Mouse (Mus musculus): ENCODE data around the gene Eif3i. TPM values are rescaled to one million over a fixed set of nuclear protein-coding genes. Genes with fewer than 3 reads are reported as not detected.

The Eif3i gene
- total RNA-seq (2021) = 100 to 1,000 TPM; 133 to 136 TPM

DNA sequence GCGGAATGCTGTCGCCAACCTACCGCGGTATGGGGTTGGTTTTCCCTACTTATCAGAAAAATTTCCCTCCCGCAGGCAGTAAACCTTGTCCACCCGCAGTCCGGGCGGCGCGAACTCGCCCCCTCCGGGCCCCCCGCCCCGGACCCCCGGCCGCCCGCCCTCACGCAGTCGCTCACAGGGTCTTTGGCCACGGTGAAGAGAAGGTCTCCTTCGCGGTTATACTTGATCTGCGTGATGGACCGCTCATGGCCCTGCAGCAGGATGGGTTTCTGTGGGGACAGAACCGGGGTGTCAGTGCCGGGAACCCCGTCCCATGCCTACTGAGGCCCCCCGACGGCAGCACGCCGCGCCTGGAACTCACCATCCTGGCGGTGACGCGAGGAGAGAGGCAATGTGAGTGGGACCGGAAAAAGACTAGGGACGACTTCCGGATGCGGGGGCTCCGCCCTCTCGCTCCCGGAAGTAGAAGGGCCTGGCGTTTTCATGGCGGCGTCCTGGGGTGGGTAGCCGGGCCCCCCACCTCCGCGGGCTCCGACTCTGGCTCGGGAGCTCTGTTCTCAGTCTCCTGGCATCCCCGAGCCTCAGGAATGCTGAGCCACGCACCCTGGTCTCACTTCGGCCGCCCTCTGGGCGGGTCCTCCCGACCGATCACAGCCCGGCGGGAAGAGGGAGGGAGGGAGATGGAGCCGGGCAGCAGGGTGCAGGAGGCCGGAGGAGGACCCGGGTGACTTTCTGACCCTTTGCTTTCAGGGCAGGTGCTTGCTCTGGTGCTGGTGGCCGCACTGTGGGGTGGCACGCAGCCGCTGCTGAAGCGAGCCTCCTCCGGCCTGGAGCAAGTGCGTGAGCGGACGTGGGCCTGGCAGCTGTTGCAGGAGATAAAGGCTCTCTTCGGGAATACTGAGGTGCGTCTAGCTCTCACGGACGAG is at the start of gene Eif3i, which contains the start of gene Tmem234:
Gene Eif3i, minus strand, starts transcription at position 416 of the 926 bp plus-strand sequence.
Gene Tmem234, plus strand, starts transcription at position 436 of the 926 bp plus-strand sequence.
- DNase-seq (ENCODE audit: low spot score in 2 of 2) = peak; percentile 86 to 91
- intact Hi-C loops (cut with DNase I) = loop anchor here (5.0 kb wide), 1 partner anchor 138 kb away; the partner anchor contains the start of gene Bsdc1

DNA sequence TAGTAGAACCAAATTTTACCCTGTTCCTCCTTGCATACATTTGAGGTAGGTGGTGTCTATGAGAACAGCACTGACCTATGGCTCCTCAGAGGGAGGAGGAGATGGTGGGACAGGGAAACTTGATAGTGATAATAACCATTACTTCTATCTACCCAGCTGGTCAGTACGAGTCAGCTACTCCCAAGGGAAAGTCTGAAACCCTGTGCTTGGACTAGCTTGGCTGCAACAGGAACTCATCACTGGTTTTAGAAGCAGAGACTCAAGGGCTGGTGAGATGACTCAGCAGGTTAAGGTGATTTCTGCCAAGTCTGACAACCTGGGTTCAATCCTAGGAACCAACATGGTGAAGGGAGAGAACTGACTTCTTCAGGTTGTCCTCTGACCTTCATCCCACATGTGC is 48.2 kb upstream of the Eif3i start:
- no peak for DNase-seq (ENCODE audit: low spot score in 2 of 2)
- intact Hi-C loops (cut with DNase I) = no loop called here

DNA sequence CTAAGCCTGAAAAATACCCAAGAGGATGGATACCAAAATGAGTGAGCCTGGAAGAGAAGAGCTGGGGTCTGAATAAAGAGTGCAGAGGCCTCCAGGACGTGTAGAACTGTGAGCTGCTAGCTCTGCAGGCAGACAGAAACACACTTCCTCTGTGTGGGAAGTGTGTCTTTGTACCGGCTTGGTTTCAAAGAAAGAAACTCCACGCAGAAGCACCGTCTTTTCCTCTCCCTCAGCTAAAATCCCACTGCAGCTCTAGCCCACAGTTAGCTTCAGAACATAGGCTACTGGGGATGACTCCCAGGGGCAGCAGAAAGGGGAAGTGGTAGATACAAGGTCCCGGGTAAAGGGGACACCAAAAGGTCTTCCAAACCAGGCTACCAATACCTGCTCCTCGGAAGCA is 44.8 kb upstream of the Eif3i start:
- DNase-seq (ENCODE audit: low spot score in 2 of 2) = peak in 1 of 2 experiments; percentile 59
- intact Hi-C loops (cut with DNase I) = no loop called here

DNA sequence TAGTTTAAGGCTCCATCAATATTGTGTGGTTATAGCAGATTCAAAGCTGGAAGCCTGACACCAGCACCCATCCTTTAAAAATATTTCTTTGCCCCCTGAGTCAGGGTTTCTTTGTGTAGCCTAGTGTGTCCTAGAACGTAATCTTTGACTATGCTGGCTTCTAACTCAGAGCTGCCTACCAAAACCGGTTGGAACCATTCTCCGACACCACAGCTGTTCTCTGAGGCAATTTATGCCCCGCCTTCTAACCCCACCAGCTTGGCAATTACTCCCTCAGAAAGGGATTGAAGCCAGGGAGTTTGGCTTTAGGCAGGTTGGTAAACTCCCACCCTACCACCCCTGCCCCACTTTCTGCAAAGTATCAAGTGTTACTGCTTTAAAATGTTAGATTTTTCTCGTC is 41.3 kb upstream of the Eif3i start:
- intact Hi-C loops (cut with DNase I) = loop anchor here (2.0 kb wide), 1 partner anchor 15 kb away; no protein-coding TSS in a partner anchor
- no peak for DNase-seq (ENCODE audit: low spot score in 2 of 2)

DNA sequence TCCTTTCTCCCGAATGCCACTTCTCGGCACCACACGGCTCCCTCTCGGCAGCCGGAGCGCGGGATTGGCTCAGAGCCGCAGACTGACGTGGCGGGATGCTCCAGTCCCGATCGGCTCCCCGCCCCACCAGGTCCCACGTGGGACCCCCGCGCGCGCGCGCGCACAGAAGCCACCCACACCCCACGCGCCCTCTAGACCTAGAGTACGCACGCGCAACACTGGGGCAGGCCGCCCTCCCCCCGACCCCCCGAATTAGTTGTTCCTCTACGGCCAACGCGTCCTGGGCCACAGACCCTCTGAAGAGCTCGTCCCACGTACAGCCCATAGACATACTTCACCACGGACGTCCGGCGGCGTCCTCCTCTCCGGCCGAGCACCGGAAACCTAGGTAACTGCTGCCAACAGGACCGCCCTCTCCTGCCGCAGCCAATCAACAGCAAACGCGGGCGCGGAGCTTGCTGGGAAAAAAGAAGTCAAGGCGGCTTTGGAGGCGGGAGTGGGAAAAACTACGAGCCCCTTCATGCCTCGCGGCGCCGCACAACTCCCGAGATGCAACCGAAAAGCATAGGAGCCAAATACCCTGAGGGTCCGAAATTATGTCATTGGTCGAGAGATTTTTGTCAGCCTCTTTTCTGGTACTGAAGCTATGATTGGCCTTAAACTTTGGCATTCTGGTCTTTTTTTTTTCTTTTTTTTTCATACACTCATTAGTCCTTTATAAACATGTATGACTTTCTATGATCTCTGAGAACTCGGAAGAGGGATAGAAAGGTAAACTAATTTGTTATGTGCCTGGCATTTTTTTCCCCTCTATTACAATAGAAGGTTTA is 40.4 kb upstream of the Eif3i start, which contains the start of gene Txlna:
Gene Txlna, minus strand, starts transcription at position 428 of the 830 bp plus-strand sequence.
- DNase-seq (ENCODE audit: low spot score in 2 of 2) = peak; percentile 97 to 99
- intact Hi-C loops (cut with DNase I) = loop anchor here (2.0 kb wide), 1 partner anchor 14 kb away; no protein-coding TSS in a partner anchor

DNA sequence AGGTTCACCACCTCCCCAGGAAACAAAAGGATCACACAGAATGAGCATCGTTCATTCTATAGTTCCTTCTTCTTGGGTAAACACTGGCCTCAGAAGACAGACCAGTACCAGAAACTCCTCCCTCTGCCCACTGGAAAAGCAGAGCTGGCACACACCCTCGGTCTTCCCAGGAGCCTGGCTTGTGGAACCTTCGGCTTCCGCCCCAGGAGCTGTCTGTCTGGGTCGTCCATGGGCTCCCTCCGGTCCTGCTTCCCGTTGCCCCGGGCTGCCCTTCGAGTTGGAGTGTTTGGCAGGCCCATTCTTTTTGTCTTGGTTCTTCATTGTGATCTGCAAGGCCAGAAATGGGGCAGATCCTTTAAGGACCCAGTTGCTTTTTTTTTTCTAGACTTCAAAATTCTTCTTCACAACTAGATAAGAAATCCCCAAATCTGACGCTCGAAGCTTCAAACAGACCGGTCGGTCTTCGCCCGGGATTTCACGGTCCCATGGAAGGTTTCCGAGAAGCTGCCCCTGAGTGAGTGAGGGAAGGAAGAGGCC is 39.7 kb upstream of the Eif3i start:
- no peak for DNase-seq (ENCODE audit: low spot score in 2 of 2)
- intact Hi-C loops (cut with DNase I) = loop anchor here (2.0 kb wide), 1 partner anchor 13 kb away; no protein-coding TSS in a partner anchor

DNA sequence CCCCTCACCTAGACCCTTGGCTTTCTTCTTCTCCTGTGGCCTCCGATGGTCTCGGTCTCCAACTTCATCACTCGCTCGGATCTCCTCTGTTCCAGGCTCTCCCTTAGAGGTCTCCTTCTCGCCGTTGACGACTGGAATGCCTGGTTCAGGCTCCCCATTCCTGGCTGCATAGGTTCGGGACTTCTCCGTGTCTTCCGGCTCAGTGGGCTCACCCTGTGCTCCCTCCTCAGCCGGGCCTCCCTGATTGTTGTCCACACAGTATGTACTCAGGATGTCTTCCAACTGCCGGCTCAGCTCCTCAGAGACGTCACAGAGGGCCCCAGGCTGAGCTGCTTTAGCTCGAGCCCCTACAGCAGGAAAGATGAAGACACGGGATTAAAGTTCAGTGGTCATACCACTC is 38.8 kb upstream of the Eif3i start:
- no peak for DNase-seq (ENCODE audit: low spot score in 2 of 2)
- intact Hi-C loops (cut with DNase I) = no loop called here

DNA sequence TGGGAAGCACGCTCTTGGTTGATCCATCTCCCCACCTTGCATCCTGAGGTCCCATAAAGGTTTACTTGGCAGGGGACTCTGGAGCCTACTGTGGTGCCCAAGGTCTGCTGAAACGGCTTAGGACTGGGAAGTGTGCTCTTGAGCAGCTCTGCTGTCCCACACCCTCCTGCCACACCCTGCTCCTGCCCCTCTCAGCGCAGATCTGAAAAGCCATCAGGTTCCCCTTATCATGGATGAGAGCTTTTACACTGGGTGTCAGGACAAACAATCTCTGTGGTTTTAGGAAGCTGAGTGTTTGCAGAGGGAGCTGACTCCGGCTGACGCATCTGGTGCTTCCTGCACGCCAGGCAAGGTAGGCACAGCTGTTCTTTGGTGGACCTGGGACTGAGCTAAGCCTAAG is 33.4 kb upstream of the Eif3i start:
- no peak for DNase-seq (ENCODE audit: low spot score in 2 of 2)
- intact Hi-C loops (cut with DNase I) = no loop called here

DNA sequence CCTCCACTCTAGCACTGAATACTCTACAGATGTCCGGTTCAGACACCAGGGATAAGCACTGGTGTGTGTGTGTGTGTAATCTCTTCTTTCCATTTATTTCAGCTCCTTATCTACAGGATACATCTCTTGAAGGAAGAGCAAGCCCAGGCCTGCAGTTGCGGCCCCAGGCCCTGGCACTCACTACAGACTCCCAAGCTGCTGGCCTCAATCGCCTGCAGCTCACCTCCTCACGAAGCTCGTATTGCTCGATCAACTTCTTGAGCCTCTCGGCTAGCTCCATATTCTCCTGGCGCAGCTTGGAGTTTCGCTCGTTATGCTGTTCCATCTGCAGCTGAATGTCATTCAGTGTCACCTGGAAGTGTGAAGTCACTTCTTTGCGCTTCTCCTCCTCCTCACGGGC is 31.4 kb upstream of the Eif3i start:
- intact Hi-C loops (cut with DNase I) = no loop called here
- no peak for DNase-seq (ENCODE audit: low spot score in 2 of 2)

DNA sequence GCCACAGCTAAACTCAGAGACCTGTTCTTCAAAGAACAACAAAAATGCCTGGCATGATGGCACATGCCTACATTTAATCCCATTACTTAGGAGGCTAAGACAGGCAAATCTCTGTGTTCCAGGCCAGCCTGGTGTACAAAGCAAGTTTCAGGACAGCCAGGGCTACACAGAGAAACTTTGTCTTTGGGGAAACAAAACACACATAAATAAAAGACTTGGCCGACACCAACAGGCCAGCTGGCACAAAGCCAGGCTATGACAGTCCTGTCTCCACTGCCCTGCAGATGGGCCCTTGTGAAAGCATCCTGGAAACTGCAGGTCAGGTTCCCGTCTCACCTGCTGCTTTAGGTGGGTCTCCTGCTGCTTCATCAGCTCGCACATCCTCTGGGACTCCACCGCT is 30.5 kb upstream of the Eif3i start:
- intact Hi-C loops (cut with DNase I) = no loop called here
- DNase-seq (ENCODE audit: low spot score in 2 of 2) = no peak

DNA sequence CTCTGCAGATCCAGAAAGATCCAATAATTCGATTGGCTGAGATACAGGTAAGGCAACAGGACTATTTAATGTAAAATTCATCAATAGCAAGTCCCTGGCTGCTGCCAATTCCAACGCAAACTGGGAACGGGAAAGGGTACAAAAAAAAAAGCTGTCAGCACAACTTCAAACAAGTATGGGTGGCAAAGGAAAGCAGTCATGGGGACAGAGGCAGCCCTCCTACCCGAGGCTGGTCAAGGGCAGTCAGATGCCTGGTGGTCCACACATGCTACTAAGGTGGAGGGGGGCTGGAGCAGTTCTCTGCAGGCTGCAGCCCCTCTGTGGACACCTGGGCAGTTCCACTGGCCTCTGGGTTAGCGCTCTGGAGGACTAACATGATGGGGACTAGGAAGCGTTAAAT is 25.6 kb upstream of the Eif3i start:
- no peak for DNase-seq (ENCODE audit: low spot score in 2 of 2)
- intact Hi-C loops (cut with DNase I) = loop anchor here (2.0 kb wide), 1 partner anchor 15 kb away; the partner anchor contains the start of gene Txlna

DNA sequence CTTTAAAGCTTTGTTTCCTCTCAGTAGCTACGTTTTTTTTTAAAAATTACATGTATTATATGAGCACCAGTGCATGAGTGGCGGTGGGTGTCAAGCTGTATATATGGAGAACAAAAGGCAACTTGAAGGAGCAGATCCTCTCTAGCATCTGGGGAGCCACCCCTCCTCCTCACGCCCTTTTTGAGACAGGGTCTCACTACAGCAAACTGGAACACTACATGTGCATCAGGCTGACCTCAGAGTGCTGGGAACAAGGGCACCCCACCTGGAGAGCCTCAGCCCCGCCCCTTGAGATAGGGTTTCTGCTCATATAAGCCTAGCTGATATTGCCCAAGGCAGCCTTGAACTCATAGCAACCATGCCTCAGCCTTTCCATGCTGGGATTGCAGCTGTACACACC is 25.0 kb upstream of the Eif3i start:
- intact Hi-C loops (cut with DNase I) = no loop called here
- DNase-seq (ENCODE audit: low spot score in 2 of 2) = no peak

DNA sequence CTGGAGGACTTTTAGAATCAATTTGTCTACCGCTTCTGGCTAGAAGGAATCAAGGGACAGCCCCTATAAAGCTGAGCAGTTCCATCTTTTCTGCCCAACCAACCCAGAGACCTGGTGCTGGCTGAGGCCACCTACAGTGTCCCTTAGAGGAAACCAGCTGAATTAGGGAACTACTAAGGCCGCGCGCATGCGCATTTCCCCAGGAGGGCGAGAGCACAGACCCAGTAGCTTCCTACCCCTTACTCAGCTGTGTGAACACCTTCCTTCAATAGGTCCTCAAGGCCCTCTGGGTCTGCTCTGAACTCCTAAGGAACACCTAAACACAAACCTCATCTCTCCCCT is 24.6 kb upstream of the Eif3i start:
- intact Hi-C loops (cut with DNase I) = no loop called here
- DNase-seq (ENCODE audit: low spot score in 2 of 2) = peak; percentile 65 to 76

DNA sequence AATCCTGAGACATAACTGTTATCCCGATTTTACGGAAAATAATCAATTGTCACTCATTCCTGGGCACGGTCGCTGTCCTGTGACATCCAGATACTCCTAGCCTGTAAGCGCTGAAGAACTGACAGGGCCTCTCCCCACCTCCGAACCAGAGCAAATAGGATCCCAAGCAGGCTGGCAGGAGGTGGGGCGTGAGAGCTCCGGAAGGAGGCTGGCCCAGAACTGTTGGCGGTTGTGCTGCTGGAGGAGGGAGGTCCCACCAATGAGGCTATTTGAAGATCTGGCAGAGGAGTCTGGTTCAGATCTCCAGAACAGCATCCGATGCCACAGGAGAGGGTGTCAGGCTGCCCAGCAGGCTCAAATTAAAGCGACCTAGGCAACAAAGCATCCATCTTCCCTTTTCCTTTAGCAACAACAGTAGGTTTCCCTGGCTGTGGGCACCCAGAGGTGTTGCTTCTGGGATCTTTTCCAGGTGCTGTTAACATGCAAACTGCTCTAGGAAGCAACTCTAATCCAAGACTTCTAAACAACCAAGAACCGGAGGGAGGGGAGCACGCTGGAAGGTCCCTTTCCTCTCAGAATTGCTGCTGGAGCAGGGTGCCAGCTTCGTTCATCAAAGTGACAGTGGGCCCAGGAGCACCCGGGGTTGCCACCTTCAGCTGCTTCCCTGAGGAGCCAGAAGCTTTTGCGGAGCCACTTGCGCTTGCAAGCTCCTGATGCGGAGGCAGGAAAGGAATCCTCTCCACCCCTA is 24.0 kb upstream of the Eif3i start:
- intact Hi-C loops (cut with DNase I) = no loop called here

DNA sequence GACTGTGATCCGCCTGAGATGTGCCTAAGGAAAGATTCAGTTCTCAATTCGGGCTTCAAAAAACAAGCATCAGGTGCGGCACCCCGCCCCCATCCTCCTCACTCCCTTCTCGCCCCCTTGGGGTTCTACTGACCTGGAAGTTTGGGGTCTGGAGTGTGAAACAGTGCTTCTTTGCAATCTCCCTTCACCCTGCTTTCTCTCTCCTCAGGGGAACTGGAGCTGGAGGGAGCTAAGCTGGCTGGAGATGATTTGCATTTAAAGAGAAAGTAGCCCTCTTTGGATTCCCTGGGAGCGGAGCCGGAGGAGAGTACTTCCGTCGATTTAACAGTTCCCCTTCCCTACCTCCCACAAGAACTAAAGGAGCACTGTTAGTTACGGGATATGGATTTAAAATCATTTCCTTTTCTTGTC is 23.2 kb upstream of the Eif3i start, which contains the start of gene Ccdc28b:
Gene Ccdc28b, minus strand, starts transcription at position 267 of the 411 bp plus-strand sequence.
- DNase-seq (ENCODE audit: low spot score in 2 of 2) = peak; percentile 67 to 84
- intact Hi-C loops (cut with DNase I) = no loop called here

More for the DNA sequence above, 24.0 kb upstream of the Eif3i start:
- DNase-seq (ENCODE audit: low spot score in 2 of 2) = peak; percentile 87 to 97

DNA sequence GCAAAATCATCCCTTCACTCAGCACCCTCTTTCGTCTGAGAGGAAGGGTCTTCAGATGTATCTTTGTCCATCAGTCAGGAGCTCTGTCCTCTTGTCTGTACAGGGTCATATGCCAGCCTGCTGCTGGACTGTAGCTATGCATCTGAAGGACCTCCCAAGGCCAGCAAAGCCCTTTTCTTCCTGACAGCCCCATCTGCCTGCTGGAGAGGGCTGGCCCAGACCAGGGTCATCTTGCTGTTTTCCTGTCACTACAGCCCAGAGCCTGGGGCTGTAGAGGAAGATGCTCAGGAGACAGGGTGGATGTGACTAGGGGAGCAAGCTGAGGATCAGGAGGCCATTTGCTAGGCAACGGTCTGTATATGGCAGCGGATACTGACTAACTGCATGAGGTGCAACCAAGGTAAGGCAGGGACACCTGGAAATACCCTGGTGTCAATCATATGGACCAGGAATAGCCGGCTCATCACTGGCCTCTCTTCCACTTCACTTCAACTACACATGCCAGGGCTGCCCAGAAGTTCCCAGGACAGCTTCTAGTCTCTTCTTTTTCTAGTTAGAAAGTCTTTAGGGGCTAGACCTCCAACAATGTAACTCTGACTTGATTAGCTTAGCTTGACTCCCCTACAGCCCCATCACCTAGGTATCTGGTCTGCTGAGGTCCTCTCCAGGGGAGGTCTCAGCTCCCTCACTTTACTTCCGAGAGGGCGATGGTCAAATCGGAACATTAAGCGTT is 22.5 kb upstream of the Eif3i start:
- intact Hi-C loops (cut with DNase I) = no loop called here
- no peak for DNase-seq (ENCODE audit: low spot score in 2 of 2)

DNA sequence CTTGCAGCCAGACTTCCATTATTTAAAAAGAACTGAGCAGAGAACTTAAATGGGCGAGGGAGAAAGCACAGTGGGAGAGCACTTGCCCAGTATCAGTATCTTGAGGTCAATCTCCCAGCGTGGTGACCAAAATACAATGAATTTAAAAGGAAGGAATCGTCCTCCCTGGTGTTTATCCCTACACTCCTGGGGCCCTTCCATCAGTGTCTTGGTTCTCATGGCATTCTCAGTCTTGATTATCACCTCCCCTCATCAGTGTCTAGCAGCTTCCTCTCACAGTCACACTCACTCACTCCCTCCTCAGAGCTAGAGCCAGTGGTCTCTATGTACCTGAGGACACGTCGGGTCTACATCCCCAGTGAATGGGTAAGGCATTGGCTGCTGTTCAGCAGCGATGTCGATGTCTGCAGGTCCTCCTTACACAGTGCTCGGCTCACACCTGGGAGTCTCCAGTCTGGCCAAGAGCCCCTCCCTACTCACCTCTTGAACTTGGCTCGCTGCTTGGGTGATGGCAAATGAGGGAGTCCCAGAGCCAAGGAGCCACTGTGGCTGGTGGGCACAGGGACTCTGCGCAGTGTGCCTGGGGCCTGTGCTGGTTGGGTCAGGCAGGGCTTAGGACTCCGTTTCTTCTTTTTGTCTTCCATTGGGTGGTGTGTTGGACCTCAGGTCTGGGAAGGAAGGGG is 21.8 kb upstream of the Eif3i start:
- DNase-seq (ENCODE audit: low spot score in 2 of 2) = no peak
- intact Hi-C loops (cut with DNase I) = no loop called here

DNA sequence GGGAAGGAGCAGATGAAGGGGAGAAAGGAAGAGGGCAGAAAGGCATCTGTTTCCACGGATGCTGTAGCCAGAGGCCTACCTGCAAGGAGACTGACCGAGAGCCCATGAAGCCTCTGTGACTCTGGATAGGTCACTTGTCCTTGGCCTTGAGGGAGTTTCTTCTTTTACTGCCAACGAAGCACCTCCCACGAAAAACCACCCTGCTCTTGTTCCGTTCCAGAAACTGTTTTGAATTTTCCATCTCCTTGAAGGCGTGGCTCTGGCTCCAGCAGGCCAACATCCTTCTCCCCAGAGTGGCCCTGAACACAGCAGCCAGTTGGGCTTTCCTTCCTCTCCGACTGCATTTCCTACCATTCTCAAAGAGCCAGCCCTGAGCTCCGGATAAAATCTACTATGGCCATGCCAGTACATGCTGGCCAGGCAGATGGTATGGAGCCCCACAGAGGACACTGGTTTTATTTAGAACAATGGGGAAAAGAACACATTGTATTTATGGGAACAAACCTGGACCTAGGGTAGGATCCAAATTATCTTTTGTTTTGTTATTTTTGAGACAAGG is 20.9 kb upstream of the Eif3i start:
- intact Hi-C loops (cut with DNase I) = no loop called here
- no peak for DNase-seq (ENCODE audit: low spot score in 2 of 2)
